Mouse (Mus musculus): ENCODE data around the gene Nudt16.

GRCm38 (mm10) chr9:105139204-105139603 lies 7.6 kb upstream of the Nudt16 start:
- TF ChIP-seq GATA1 (IDR thresholded peaks at IDR 0.05; ENCODE audit: borderline replicate concordance, low read length) (no peak), FLI1 (IDR thresholded peaks at IDR 0.05; ENCODE audit: low read length) (no peak)

Data from megakaryocyte, embryonic 14.5 days (primary cell).